Mouse (Mus musculus) embryo, embryonic 10 days (tissue): ENCODE measurements around the gene Inhbc.

Source experiments
- DNase-seq: peaks from one replicate; pipeline ENCODE4 v3.0.0-alpha.2; 2015; ENCODE audit warnings: low spot score

The Inhbc gene

DNA sequence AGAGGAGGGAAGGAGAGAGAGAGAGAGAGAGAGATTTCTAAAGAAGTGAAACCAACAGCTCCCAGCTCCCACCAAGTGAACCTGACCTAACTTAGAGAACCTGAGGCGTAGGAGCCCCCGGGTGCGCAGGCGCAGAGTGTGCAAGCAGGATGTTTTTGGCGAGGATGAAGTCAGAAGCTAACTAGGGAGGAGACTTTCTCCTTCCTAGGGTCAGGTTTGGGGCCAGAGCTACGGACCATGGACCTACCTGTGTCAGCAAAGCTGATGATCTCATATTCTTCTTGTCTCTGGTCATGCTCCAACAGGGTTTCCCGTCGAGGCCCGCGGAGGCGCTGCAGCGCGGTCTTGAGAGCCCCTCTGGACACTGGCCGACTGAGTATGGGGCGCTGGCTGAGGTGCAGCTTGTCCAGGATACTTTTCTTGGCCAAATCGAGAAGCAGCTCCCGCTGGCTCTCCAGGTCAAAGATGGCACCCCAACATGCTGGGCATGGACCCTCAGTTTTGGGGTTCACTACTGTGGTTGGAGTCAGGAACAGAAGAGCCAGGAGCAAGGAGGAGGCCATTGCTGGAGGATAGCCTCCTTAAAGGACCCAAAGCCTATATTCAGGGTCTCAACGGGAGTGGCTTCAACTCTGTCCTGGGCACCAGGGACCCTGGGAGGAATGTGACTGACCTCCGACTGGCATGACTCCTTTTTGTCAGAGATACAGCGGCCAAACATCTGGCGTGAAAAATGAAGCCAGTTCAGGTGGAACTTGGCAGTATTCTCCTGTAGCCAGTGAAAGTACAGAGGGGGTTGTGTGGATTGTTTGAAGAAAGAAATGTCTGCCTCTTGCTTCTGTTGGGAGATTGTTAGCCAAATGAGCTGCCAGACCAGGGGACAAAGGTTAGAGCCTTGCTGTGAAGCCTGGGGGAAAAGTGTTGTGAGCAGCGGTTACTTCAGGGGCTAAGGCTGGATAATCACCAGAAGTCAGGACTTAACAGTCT, at the start of gene Inhbc:
Inhbc (minus strand) TSS at position 598 of the 987 bp plus-strand sequence.
- DNase-seq = no peak

DNA sequence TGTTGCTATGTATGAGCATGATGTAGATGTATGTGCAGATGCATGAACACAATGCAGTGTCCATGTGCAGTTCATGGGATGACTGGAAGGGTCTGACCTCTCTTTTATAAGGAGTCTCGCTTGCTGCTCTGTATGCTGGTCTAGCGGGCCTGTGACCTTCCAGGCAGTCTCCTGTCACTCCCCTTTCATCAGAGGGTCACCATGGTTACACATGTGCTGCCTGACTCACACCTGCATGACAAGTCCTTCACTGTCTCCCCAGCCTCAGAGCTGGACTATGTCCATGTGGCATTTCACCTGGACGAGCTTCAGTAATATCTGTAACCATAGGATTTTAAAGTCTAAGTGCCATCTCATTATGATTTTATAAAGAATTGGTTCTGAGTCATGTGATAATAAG, 43.9 kb upstream of the Inhbc start:
- DNase-seq = no peak

DNA sequence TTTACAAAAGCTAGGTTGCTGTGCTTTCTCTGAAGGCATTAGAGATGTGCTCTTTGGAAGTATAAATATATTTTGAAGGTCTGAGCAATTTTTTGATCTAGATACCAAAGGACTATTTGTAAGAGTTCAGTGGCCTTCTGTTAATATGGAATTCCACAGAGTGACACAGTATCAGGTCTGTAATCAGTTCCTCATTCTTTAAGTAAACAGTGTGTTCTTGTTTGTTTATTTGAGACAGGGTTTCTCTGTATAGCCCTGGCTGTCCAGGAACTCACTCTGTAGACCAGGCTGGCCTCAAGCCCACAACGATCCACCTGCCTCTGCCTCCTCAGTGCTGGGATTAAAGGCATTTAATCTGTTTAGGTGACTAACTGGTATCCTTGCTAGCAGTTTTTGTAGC, 43.4 kb upstream of the Inhbc start:
- DNase-seq = no peak

DNA sequence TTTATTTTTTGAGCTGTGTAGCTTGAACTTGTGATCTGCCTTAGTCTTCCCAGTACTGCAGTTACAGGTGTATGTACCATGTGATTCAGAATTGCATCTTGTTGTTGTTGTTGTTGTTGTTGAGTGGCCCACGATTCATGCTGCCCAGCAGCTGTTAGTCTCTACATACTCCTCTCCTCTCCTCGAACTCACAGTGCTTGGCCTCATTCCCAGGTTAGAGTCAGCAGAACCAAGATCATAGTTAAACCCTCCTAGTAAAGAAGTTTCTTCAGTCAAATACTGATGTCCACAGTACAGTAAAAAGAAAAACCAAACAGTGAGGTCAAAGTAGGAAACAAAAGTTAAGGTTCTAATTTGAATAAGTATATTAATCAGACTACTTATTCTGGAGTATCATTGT, 42.5 kb upstream of the Inhbc start:
- DNase-seq = no peak

DNA sequence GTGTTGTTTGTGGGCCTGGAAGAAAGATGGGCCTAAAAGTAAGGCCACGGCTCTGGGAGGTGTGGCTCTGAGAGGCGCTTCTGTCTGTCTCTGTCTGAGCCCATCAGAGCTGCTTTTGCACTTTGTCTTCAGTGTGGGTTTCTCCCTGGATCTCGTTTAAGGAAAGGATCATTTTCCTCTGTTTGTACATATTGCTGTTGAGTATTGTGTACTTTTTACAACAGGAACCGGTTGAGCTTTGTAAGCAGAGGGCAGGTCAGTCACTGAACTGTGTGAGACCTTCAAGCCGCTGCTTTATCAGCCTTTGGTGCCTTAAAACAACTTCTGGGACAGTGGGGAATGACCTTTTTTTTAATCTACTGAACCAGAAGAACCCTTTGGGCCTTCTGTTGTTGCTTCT, 41.9 kb upstream of the Inhbc start:
- no peak for DNase-seq

DNA sequence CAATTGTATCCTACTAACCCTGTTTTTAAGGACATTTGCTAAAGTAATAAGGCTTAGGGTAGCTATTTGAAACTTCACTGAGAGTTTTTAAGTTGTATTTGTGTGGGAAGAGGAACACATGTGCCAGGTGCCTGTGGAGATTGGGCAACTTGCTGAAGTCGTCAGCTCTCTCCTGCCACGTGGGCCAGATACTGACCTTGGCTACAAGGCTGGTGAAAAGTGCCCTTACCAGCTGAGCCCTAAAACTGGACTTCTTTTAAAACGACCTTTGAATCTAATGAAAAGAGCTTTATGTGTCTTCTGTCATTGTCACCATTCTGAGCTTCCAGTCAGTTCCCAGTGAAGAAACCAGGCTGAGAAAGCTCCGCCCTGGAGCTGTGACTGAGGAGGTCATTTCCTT, 37.2 kb upstream of the Inhbc start:
- DNase-seq = no peak

DNA sequence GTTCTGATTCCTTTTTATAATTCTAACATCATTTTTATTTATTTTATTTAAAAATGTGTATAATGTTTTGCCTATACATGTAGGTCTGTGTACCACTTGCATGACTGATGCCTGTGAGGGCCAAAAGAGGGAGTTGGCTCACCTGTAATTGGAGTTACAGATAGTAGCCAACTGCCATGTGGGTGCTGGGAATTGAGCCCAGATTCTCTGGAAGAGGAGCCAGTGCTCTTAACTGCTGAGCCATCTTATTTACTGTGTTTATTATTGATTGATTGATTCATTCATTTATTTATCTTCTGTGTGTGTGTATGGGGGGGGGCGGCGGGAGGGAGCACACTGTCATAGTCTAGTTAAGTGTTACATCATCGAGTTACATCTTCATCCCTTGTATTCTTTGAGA, 34.5 kb upstream of the Inhbc start:
- no peak for DNase-seq

DNA sequence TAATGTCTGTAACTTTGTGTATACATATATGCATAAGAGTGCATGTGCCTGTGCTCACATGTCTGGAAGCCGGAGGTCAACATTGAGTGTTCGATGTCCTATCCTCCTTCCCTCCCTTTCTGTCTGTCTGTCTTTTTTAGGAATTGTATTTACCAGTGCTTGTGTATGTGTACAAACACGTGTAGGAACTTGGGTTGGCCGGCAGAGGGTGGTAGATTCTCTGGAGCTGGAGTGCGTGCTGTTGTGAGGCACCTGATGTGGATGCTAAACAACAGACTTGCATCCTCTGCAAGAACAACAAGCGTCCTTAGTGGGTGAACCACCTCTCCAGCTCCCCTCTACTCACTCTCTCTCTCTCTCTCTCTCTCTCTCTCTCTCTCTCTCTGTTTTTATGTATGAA, 21.5 kb upstream of the Inhbc start:
- no peak for DNase-seq

DNA sequence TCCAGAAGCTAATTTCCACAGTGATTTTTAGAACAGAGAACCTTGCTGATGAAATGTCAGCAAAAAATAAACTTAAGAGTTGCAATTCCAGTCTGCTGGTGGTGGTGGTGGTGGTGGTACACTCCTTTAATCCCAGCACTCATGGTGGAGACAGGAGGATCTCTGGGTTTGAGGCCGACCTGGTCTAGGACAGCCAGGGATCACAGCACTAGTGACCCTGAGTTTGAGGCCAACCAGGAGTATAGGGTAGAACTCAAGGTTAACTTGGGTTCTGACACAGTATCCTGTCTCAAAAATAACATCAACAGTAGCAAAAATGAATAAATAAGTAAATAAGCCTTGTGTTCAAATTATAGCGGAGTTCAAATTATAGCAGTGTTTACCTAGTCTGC, 11.5 kb upstream of the Inhbc start:
- DNase-seq = no peak

DNA sequence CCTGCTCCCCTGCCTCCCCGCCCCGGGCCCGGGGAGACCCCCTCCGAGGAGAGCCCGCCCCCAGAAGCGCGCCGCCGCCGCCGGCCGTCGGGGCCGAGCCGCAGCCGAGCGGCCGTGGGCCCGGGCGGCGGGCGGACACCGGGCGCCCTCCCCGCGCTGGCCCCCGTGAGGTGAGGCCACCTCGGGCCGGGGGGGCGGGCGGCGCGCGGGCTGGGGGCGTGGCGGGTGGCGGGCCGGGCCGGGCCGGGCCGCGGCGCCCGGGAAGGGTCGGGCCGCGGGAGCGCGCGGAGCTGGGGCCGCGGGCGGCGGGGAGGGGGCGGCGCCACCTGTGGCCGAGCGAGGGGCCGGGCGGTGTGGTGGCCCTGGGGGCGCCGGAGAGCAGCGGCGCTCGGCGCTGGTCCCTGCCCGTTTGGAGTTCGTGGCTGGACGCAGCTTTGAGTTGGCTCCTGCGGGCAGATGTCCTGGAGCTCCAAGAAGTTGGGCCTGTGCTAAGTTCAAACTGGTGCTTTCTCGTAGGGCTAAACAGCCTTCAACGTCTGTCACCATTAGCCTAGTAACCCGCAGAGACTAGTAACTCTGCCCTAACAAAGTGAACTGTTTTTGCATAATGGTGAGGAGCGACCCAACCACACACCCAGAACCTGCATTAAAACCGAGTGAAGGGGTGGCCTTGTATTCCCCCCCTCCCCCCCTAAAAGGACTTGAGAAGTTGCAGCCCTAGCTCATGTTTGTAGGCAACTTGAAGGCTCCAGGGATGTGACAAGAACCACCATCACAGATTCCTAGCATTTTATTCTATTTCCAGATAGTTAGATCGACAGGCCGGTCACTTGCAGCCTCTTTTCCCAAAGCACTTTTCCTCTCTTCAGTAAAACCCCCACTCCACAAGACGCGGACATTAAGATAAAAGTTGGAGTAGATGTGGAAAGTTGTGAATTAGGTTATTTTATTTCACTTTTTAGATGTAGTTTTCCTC, 10.8 kb upstream of the Inhbc start:
- DNase-seq = peak; percentile 80

DNA sequence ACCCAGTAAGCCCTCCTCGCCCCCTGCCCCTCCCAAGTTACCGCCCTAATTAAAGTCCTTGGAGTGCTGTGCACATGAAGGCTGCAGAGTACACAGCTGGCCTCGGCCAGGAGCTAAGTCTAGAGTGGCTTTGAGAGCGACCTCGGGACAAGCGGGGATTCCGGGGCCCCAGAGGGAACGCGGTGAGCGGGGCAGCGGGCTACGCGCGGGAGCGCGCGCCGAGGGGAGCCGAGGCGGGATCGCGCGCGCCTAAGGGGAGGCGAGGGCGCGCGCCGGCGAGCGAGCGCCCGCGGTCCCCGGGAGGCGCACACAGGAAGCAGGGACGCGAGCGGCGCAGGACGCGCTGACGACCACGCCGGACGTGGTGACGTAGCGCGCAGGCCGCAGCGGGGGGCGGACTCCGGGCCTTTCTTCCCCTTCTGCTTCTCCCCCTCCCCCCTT, 10.0 kb upstream of the Inhbc start, which contains the start of gene R3hdm2:
R3hdm2 (plus strand) TSS at position 77 of the 441 bp plus-strand sequence.
- peak; percentile 96 for DNase-seq

DNA sequence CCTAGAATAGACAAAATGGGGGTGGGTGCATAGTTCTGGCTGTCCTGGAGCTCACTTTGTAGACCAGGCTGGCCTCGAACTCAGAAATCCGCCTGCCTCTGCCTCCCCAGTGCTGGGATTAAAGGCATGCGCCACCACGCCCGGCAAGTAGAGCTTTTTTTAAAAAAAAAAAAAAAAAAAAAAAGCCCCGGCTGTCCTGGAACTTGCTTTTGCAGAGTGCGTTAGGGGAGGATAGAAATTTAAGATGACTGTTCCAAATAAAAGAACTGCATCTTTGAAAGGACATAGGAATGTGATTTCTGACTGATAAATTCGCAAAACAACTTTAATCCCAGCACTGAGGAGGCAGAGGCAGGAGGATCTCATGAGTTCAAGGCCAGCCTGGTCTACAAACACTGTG, 9.4 kb upstream of the Inhbc start:
- no peak for DNase-seq

DNA sequence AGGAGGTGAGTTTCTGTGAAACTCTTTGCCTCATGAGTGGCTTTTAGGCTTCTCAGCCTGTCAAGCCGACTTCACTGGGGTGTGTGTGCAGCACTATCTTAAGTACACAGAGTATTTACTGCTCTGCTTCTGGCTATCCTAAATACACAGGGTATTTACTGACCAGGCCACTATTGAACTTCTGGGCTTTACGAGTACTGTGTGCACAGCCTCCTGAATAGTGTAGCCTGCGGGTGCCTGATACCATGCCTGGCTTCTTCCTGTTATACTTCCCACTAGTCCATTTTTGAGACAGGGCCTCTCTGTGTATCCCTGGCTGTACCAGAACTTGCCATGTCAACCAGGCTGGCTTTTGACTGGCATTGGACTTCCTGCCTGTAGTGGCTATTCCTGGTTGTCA, 7.5 kb upstream of the Inhbc start:
- DNase-seq = no peak

DNA sequence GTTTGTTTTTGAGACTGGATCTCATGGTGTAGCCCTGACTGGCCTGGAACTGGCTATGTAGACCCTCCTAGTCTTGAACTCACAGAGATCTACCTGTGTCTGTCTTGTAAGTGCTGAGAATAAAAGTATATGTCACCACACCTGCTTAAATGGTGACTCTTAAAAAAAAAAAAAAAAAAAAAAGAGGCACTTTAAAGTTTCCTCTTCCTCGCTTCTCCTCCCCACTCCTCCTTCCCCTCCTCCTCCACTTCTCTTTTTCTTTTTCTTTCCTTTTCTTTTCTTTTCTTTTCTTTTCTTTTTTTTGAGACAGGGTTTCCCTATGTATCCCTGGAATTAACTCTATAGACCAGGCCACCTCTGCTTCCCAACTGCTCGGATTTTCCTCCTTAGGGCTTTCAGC, 792 bp upstream of the Inhbc start:
- DNase-seq = no peak

DNA sequence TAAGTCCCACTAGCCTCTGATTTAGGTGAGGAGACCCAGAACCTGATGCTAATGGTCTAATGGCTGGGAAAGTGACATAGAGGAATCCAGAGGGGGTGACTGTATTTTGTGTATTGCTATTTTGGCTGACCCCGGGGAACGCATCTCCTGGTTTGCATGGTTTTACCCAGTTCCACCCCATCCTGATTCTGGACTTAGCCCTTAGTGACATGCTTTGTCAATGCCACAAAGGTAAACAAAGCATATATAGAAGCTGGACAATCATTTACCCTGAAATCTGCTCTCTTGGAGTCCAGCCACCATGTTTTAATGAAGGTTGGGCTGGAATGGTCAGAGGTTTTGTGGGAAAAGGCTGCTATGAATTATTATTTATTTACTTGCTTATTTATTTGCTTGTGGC, 2.0 kb downstream of the Inhbc start:
- no peak for DNase-seq

DNA sequence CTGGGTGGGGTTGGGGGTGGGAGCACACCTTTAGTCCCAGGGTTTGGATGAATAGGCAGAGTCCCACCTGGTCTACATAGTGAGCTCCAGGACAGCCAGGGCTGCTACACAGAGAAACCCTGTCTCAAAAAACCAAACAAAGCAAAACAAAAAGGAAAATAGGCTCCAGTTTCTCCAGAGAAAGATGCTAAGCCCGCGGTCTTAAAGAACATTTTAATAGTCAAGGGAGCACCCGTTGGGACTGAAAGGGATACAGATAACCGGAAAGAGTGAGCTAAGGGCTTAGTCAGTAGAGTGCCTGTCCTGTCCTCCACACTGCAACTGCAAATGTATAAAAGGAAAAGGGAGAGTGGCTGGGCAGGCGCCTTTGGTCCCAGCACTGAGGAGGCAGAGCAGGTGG, 3.1 kb downstream of the Inhbc start:
- DNase-seq = no peak

DNA sequence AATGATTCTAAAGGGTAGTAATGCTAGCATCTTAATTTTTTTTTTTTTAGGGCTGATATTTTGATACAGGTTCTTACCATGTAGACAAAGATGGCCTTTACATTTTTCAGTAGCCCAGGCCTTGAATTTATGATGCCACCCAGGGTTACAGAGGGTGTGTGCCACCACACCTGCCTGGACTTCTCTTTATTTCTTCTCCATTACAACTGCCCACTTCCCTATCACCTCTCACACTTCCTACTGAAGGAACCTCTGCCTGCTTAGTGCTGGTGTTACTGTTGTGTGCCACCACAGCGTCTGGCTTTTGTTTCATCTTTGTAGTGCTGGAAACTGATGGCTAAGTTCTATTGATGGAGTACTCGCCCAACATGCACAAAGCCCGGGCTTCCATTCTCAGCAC, 9.5 kb downstream of the Inhbc start:
- no peak for DNase-seq

DNA sequence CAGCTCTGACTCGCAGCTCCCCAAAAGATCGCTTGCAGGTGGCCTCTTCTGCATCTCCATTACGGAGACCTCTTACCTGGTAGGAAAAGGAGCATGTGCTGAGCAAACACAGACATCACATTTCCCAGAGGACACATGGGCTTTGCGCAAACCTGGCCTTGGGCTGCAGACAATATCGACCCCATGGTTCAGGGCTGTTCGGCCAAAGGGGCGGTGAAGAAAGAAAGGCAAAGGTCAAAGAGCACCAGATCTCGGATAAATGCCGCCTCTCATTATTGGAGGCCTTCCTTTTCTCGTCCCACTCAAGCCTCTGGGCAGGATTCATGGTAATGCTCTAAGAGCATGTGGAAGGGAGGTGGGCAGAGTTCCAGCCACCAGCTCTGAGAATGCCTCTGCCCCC, 14.9 kb downstream of the Inhbc start:
- no peak for DNase-seq

DNA sequence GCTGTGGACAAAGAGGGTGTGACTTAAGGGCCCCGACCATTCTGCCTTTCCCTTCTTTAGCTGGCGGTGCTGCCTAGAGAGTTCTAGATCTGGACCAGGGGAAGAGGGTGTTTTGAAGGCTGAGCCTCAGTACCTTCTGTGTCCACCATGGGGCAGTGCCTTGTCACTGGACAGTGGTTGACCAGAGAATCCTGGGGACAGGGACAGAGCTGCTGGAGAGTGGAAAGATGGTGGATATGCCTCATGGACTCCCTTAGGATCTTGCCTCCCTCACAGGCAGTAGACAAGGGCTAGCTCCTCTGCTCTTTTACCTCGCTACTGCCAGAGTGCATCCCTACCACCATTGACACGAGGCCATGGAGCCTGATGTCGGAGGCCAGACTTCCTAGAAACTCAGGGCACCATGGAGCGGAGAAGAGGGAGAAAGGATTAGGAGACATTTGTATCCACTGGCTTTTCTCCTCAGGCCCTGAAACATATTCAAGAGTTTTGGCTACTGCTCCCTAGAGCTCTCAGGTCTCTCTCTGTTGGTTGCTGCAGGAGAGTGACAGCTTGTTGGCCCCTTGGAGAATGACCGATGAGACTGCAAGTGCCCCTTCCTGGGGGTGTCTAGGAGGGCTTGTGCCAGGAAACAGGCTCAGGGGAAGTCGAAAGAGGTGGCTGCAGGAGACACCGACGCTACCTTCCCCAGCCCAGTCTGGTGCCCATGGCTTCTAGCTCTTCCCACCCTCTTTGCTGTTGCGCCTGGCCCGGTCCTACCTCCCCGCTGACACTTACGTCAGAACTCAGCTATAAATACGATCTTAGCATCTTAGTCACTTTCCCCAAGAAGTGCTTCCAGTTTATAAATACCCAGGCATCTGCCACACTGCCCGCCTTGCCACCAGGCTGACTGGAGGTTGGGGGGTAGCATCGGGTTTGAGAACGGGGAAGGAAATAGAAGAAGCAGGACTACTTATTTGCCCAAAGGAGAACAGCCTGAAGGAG, 16.0 kb downstream of the Inhbc start, which contains the start of gene Inhbe:
Inhbe (minus strand) TSS at position 503 of the 987 bp plus-strand sequence.
- DNase-seq = peak; percentile 51

DNA sequence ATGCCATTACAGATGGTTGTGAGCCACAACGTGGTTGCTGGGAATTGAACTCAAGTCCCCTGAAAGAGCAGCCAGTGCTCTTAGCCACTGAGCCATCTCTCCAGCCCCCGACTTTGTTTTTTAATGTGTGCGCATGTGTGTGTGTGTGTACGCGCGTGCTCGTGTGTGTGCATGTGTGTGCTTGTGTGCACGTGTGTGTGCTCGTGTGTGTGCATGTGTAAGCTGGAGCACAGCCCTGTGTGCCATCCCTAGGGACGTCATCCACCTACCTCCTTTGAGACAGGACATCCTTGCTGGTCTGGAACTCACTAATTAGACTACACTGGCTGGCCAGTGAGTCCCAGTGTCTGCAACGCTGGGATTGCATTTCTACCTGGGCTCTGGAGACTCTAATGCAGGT, 17.5 kb downstream of the Inhbc start:
- DNase-seq = no peak

DNA sequence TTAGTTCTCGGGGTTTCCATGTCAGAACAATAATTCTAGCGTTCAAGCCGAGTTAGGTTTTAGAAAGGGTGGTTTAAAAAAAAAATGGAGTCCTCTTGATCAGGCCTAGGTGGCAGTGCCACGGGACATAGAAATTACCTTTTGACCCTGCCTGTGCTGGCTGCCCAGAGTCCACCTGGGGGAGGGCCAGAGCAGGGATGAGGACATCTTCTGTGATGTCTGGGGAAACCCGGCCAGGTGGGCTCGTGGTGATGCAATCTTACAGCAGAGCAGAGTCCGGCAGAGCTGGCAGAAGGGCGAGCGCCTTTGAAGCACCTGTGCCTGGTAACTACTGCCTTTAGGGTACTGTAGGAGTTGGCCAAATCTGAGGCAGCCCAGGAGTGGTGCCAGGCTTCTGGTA, 18.0 kb downstream of the Inhbc start:
- DNase-seq = no peak
